Mouse (Mus musculus): ENCODE measurements around the gene Rnf216. TPM values are rescaled to one million over a fixed set of nuclear protein-coding genes. Genes with fewer than 3 reads are reported as not detected.

Rnf216 gene
- 19.4 and 32.7 TPM in 2 replicates for polyA plus RNA-seq (2015; fragmentation: Nextera tagmentation; extraction: Ambion mirVana)

DNA sequence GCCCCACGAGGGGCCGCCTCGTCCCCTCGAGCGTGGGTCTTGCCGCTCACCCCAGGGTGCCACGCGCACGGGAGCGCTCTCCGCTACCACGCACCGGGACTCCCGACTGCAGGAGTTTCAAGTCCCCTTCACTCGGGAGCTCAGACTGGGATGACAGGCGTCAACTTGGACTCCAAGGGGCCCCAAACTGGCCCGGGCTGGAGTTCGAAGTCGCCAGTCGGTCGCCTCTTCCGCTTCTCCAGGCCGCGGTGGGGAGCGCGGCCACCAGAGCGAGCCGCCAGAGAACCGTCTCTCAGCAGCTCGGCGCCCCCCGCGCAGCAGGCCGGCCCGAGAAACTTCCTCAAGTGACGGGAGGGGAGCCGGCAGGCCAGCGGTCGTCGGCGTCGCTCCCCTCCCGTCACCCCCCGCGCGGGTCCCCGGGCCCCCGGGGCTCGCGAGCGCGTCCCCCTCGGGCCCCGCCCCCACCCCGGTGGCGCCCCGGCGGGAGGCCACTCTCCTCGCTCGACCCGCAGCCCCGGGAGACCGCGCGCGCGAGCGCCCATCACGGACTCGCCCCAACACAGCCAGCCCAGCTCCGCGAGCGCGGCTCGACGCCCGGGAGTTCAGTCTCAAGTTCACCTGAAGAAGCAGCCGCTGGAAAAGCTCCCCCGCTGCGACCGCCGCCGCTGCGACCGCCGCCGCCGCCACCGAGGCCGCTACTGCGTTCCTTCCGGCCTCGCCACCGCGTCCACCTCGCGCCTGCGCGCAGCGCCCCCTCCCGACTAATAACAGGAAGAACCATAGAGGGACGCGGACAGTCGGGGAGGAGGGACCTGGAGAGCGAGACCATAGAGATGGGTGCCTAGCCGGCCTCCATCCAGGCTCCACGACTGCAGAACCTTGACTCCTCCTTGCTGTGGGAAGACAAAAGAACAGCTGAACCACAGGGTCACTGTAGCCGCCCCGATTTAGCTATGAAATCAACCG, at the start of gene Rnf216:
Gene Rnf216 (minus strand): TSS at position 714 of the 966 bp plus-strand sequence.

GRCm38 (mm10) chr5:143147481-143147880, 34.7 kb upstream of the Rnf216 start, which contains the start of gene Olfr718-ps1:
TSS of gene Olfr718-ps1 (minus strand) at chr5:143147581.

GRCm38 (mm10) chr5:142959576-142960556, 152.9 kb downstream of the Rnf216 start, which contains the start of gene Fscn1:
TSS of gene Fscn1 (plus strand) at chr5:142960343.

Small RNA genes within 50 kb of the gene (microRNA-seq; reads per million reads assigned to microRNA genes)
- gene Gm44405 (ENCODE audit: borderline replicate concordance, insufficient number of aligned reads), result not detected

Other genes starting within 250 kb of the Rnf216 start
- 6.4 and 10.2 TPM in 2 replicates for gene Fbxl18, start 217.6 kb downstream of the Rnf216 start, polyA plus RNA-seq (2015; fragmentation: Nextera tagmentation; extraction: Ambion mirVana)
- gene Actb, start 206.2 kb downstream of the Rnf216 start, polyA plus RNA-seq (2015; fragmentation: Nextera tagmentation; extraction: Ambion mirVana), result 7,645 and 7,754 TPM in 2 replicates
- 124 and 164 TPM in 2 replicates for gene Fscn1, start 152.7 kb downstream of the Rnf216 start, polyA plus RNA-seq (2015; fragmentation: Nextera tagmentation; extraction: Ambion mirVana)
- gene Olfr718-ps1, start 34.6 kb upstream of the Rnf216 start, polyA plus RNA-seq (2015; fragmentation: Nextera tagmentation; extraction: Ambion mirVana), result 0.03 TPM in 1 of 2 replicates, not detected in the other
- 6.1 and 7.0 TPM in 2 replicates for gene Rbak, start 67.8 kb upstream of the Rnf216 start, polyA plus RNA-seq (2015; fragmentation: Nextera tagmentation; extraction: Ambion mirVana)
- gene Spdye4b, start 68.0 kb upstream of the Rnf216 start, polyA plus RNA-seq (2015; fragmentation: Nextera tagmentation; extraction: Ambion mirVana), result 0.05 TPM in 1 of 2 replicates, not detected in the other
- gene Spdye4a, start 113.9 kb upstream of the Rnf216 start, polyA plus RNA-seq (2015; fragmentation: Nextera tagmentation; extraction: Ambion mirVana), result not detected in 2 replicates
- 8.7 and 9.1 TPM in 2 replicates for gene Zfp12, start 122.2 kb upstream of the Rnf216 start, polyA plus RNA-seq (2015; fragmentation: Nextera tagmentation; extraction: Ambion mirVana)
- 3.0 and 3.4 TPM in 2 replicates for gene Zfp316, start 157.0 kb upstream of the Rnf216 start, polyA plus RNA-seq (2015; fragmentation: Nextera tagmentation; extraction: Ambion mirVana)
- 0.04 and 0.20 TPM in 2 replicates for gene Zfp853, start 180.6 kb upstream of the Rnf216 start, polyA plus RNA-seq (2015; fragmentation: Nextera tagmentation; extraction: Ambion mirVana)
- 18.0 and 29.8 TPM in 2 replicates for gene E130309D02Rik, start 202.4 kb upstream of the Rnf216 start, polyA plus RNA-seq (2015; fragmentation: Nextera tagmentation; extraction: Ambion mirVana)
- gene Zdhhc4, start 216.3 kb upstream of the Rnf216 start, polyA plus RNA-seq (2015; fragmentation: Nextera tagmentation; extraction: Ambion mirVana), result 58.8 and 92.9 TPM in 2 replicates
- 0.37 and 0.61 TPM in 2 replicates for gene Grid2ip, start 244.3 kb upstream of the Rnf216 start, polyA plus RNA-seq (2015; fragmentation: Nextera tagmentation; extraction: Ambion mirVana)